In the genomic region with DNA sequence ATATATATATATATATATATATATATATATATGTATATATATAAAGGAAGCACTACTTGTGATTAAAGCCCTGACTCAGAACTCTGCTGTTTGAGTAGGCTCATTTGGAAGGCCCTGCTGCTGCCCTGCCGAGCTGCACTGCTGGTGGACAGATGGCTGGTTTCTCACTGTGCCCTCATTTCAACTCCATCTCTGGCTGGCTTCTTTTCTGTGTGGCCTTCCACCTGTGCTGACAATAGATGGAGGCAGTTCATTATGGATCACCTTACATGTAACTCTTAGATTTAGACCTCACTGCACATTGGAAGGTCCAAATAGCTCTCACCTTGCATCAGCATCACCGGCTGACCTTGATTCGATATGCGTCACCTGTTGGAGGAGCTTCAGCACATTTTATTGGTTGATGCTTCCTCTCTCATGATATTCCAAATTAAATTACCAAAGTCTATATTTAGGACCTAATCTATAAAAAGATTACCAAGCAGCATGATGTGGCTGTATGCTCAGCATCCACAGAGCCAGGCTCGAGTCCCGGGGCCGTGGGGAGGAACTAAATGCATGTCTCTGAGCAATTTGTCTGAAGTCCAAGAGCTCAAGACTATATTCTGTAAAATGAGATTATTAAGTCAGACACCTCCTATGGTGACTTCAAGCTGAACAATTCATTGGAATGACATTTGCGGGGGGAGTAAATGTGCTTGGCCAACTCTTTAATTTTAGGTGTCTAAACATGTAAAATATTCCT, we compare ENCODE assay signal across 21 mouse cellular contexts.
DNase-seq lines count a peak whose midpoint lies in the region; ATAC-seq lines count a peak whose summit lies in the region.
"Had no signal": no experiment of that assay in that cellular context is flagged by ENCODE, and none has a peak within 500 bp of the region (broad histone marks: within the 10 kb centered on the region; RNA-seq: fewer than 3 reads in every experiment).

No protein-coding gene starts in this region.

- H3K4me3 ChIP-seq in hindbrain, embryonic 14.5 days (replicated peaks; ENCODE audit: low read length) = no peak overlapping the region
- no peak overlapping the region for H3K4me3 ChIP-seq in hindbrain, embryonic 11.5 days (ENCODE audit: low read depth, low read length)
- H3K4me3 ChIP-seq: forebrain, embryonic 13.5 days; heart, embryonic 15.5 days; limb, embryonic 15.5 days; liver, embryonic 15.5 days; midbrain, embryonic 13.5 days; neural tube, embryonic 13.5 days; stomach, embryonic 15.5 days had no signal

- no peaks in the 10 kb centered on the region for H3K36me3 ChIP-seq in hindbrain, embryonic 14.5 days (replicated peaks; ENCODE audit: control insufficient read depth, insufficient read depth)
- no peaks in the 10 kb centered on the region for H3K36me3 ChIP-seq in hindbrain, embryonic 11.5 days (ENCODE audit: control insufficient read depth, insufficient read depth, low read length)
- H3K36me3 ChIP-seq: heart, embryonic 15.5 days; limb, embryonic 15.5 days; liver, embryonic 15.5 days; midbrain, embryonic 13.5 days; neural tube, embryonic 13.5 days; stomach, embryonic 15.5 days had no signal

- no peak overlapping the region for H3K4me2 ChIP-seq in hindbrain, embryonic 14.5 days (replicated peaks)
- no peak overlapping the region for H3K4me2 ChIP-seq in hindbrain, embryonic 11.5 days (replicated peaks; ENCODE audit: low read depth, low read length)
- H3K4me2 ChIP-seq: forebrain, embryonic 13.5 days; heart, embryonic 15.5 days; limb, embryonic 15.5 days; liver, embryonic 15.5 days; midbrain, embryonic 13.5 days; neural tube, embryonic 13.5 days; stomach, embryonic 15.5 days had no signal

- H3K9me3 ChIP-seq in hindbrain, embryonic 14.5 days (ENCODE audit: control insufficient read depth, low read length) = no peaks in the 10 kb centered on the region
- no peaks in the 10 kb centered on the region for H3K9me3 ChIP-seq in hindbrain, embryonic 11.5 days (ENCODE audit: control insufficient read depth, low read length)
- H3K9me3 ChIP-seq: forebrain, embryonic 13.5 days; heart, embryonic 15.5 days; limb, embryonic 15.5 days; liver, embryonic 15.5 days; midbrain, embryonic 13.5 days; neural tube, embryonic 13.5 days; stomach, embryonic 15.5 days had no signal

- DNase-seq in hindbrain, embryonic 14.5 days (ENCODE audit: low spot score) = no peak
- no peak for DNase-seq in hindbrain, embryonic 11.5 days (ENCODE audit: low spot score)
- peak; percentile 98 for DNase-seq in brain, adult 2 months (ENCODE audit: low read depth, low spot score)
- peak; percentile 95 for DNase-seq in cerebellum, adult 11-12 months
- DNase-seq in cerebellum, postnatal 14 days = peak; percentile 86 to 92
- no peak for DNase-seq in B cell, adult 2 months
- no peak for DNase-seq in kidney, adult 18-20 months
- DNase-seq: gastrocnemius, postnatal 25 days; heart, postnatal 4 days; right cerebral cortex, postnatal 25 days; thymus, adult 18-20 months; thymus, postnatal 4 days had no signal

- no peaks in the 10 kb centered on the region for H3K27me3 ChIP-seq in hindbrain, embryonic 14.5 days (ENCODE audit: control insufficient read depth, insufficient read depth, low read length)
- no peaks in the 10 kb centered on the region for H3K27me3 ChIP-seq in hindbrain, embryonic 11.5 days (ENCODE audit: control insufficient read depth, insufficient read depth, low read length)
- H3K27me3 ChIP-seq: forebrain, embryonic 13.5 days; heart, embryonic 15.5 days; limb, embryonic 15.5 days; liver, embryonic 15.5 days; midbrain, embryonic 13.5 days; neural tube, embryonic 13.5 days; stomach, embryonic 15.5 days had no signal

- ATAC-seq in hindbrain, embryonic 14.5 days (ENCODE audit: low FRiP score) = peak; percentile 57; the same call in 1 of the 2 replicates
- ATAC-seq in hindbrain, embryonic 11.5 days (ENCODE audit: low FRiP score) = no peak
- ATAC-seq: forebrain, embryonic 13.5 days; intestine, embryonic 16.5 days; lung, postnatal 0 days; midbrain, embryonic 13.5 days had no signal

- 91% methylated on average over 8 of the region's 8 CpGs for WGBS in hindbrain, embryonic 14.5 days
- 92% methylated on average over 8 of the region's 8 CpGs for WGBS in hindbrain, embryonic 11.5 days

- H3K9ac ChIP-seq in hindbrain, embryonic 14.5 days = no peak overlapping the region
- no peak overlapping the region for H3K9ac ChIP-seq in hindbrain, embryonic 11.5 days (ENCODE audit: low read depth, low read length)
- H3K9ac ChIP-seq: forebrain, embryonic 13.5 days; heart, embryonic 15.5 days; limb, embryonic 15.5 days; liver, embryonic 15.5 days; midbrain, embryonic 13.5 days; neural tube, embryonic 13.5 days; stomach, embryonic 15.5 days had no signal

- H3K27ac ChIP-seq in hindbrain, embryonic 14.5 days = no peak overlapping the region
- no peak overlapping the region for H3K27ac ChIP-seq in hindbrain, embryonic 11.5 days (ENCODE audit: low read depth, low read length)
- H3K27ac ChIP-seq: forebrain, embryonic 13.5 days; heart, embryonic 15.5 days; limb, embryonic 15.5 days; liver, embryonic 15.5 days; midbrain, embryonic 13.5 days; neural tube, embryonic 13.5 days; stomach, embryonic 15.5 days had no signal

- no peaks in the 10 kb centered on the region for H3K4me1 ChIP-seq in hindbrain, embryonic 14.5 days (replicated peaks; ENCODE audit: control insufficient read depth, insufficient read depth, low read length)
- H3K4me1 ChIP-seq in hindbrain, embryonic 11.5 days (replicated peaks; ENCODE audit: control insufficient read depth, insufficient read depth, low read length) = no peaks in the 10 kb centered on the region
- H3K4me1 ChIP-seq: forebrain, embryonic 13.5 days; heart, embryonic 15.5 days; limb, embryonic 15.5 days; liver, embryonic 15.5 days; midbrain, embryonic 13.5 days; neural tube, embryonic 13.5 days; stomach, embryonic 15.5 days had no signal

Comparison
In these comparisons a context has a peak if more than half of its experiments do, and no peak if none do; other contexts are left out.
1. DNase-seq: peak in brain, adult 2 months (single experiment), cerebellum, adult 11-12 months (single experiment) and cerebellum, postnatal 14 days (2 of 2); none in hindbrain, embryonic 14.5 days (single experiment), hindbrain, embryonic 11.5 days (single experiment), B cell, adult 2 months (0 of 2) and kidney, adult 18-20 months (single experiment).